Mouse (Mus musculus) G1E (cell line): ENCODE results near the gene Gapvd1. TPM values are rescaled to one million over a fixed set of nuclear protein-coding genes. Genes with fewer than 3 reads are reported as not detected.

Source experiments
- ATAC-seq: 2 replicates; pipeline ENCODE4 v1.8.0; 2016; ENCODE audit warnings: mild to moderate bottlenecking; ENCODE audit not compliant: insufficient number of reproducible peaks, poor library complexity, low FRiP score, severe bottlenecking; ENCODE audit errors: extremely low read depth
- DNase-seq: peaks from one replicate; pipeline ENCODE4 v3.0.0; 2012; ENCODE audit warnings: low spot score
- H3K27me3 ChIP-seq: 2 replicates; pipeline ENCODE4 v1.6.1; 2012; ENCODE audit warnings: mild to moderate bottlenecking, low read length, inconsistent platforms; ENCODE audit not compliant: insufficient read depth
- H3K36me3 ChIP-seq: replicated peaks from 2 replicates; pipeline ENCODE3; 2012; ENCODE audit warnings: mild to moderate bottlenecking, inconsistent platforms
- H3K4me1 ChIP-seq: 2 replicates; pipeline ENCODE4 v1.6.1; 2012; ENCODE audit warnings: low read depth, low read length, inconsistent platforms, mixed read lengths; ENCODE audit not compliant: insufficient read depth
- H3K4me3 ChIP-seq: 2 replicates; pipeline ENCODE4 v1.5.1; 2012; ENCODE audit warnings: low read depth, mild to moderate bottlenecking, inconsistent platforms, low read length, moderate library complexity, mixed read lengths
- H3K9me3 ChIP-seq: replicated peaks from 2 replicates; pipeline ENCODE4 v1.6.1; 2012; ENCODE audit warnings: inconsistent platforms
- CTCF ChIP-seq: IDR thresholded peaks from 2 replicates; pipeline ENCODE4 v1.5.1; 2012; ENCODE audit warnings: low read depth, low read length, inconsistent platforms, mixed read lengths
- GATA1 ChIP-seq: IDR thresholded peaks from 2 replicates; pipeline ENCODE4 v1.6.1; 2012; ENCODE audit warnings: borderline replicate concordance, low read length, inconsistent platforms, mixed read lengths
- GATA2 ChIP-seq: IDR thresholded peaks from 2 replicates; pipeline ENCODE4 v1.6.1; 2012; ENCODE audit warnings: low read depth, low read length, inconsistent platforms, borderline replicate concordance
- POLR2AphosphoS5 ChIP-seq: IDR thresholded peaks from 2 replicates; pipeline ENCODE4 v1.6.1; 2012; ENCODE audit warnings: low read depth, low read length, inconsistent platforms; ENCODE audit not compliant: insufficient replicate concordance
- TAL1 ChIP-seq: conservative IDR thresholded peaks from 2 replicates; pipeline ENCODE4 v1.6.1; 2012; ENCODE audit warnings: low read depth, low read length, inconsistent platforms, mixed read lengths
- polyA plus RNA-seq: library from polyadenylated mRNA; stranded (reverse); fragments of >175 nt; gene quantifications from 2 replicates; pipeline ENCODE4 v1.2.3, GENCODE M21; 2012
- total RNA-seq, 2 experiments: library from RNA; stranded (forward) in 1 of 2; stranded (reverse) in 1 of 2; fragments of 200-1000 nt in 1 of 2; fragments of >200 nt in 1 of 2; fragmentation: Nextera tagmentation in 1 of 2; gene quantifications; 2 replicates each; pipeline ENCODE4 v1.2.3; 2014 to 2017

Gene Gapvd1
- total and polyA plus RNA-seq, 3 experiments, result 23.5 to 102 (median 95.0) TPM

GRCm38 (mm10) chr2:34727045-34727728, 27.8 kb downstream of the Gapvd1 start:
- Histone ChIP-seq H3K4me3 (no peak overlapping the region), H3K4me1 (peaks cover 11% of the 10 kb centered on the region), H3K27me3 (no peaks in the 10 kb centered on the region), H3K36me3 (peaks cover 71% of the 10 kb centered on the region), H3K9me3 (no peaks in the 10 kb centered on the region)
- ATAC-seq (no peak), DNase-seq (no peak)
- TF ChIP-seq GATA1, result no peak
- no peak for TF ChIP-seq CTCF
- no peak for TF ChIP-seq POLR2AphosphoS5
- no peak for TF ChIP-seq GATA2
- no peak for TF ChIP-seq TAL1

DNA sequence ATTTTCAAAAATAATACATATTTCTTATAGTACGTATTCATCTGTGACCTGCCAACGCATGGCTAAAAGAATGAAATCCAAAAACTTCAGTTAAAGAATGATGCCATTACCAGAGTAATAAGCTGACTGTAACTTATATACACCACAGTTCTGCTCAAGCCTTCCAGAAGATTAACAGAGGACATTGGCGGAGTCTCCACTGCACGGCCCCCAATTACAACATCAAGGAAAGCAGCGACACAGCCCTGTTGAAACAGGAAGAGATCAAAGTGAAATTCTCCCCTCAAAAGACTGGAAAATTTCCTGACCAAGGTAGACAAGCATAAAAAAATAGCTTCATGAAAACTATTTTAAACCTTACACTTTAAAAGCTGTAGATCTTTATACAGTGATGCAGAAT, 29.8 kb downstream of the Gapvd1 start:
- H3K4me1 ChIP-seq, result peaks cover 11% of the 10 kb centered on the region
- H3K36me3 ChIP-seq, result peaks cover 85% of the 10 kb centered on the region
- ATAC-seq, result no peak
- TF ChIP-seq TAL1 (no peak), CTCF (no peak), GATA1 (no peak), POLR2AphosphoS5 (no peak), GATA2 (no peak)
- no peaks in the 10 kb centered on the region for H3K27me3 ChIP-seq
- no peak overlapping the region for H3K4me3 ChIP-seq
- DNase-seq, result no peak
- no peaks in the 10 kb centered on the region for H3K9me3 ChIP-seq

DNA sequence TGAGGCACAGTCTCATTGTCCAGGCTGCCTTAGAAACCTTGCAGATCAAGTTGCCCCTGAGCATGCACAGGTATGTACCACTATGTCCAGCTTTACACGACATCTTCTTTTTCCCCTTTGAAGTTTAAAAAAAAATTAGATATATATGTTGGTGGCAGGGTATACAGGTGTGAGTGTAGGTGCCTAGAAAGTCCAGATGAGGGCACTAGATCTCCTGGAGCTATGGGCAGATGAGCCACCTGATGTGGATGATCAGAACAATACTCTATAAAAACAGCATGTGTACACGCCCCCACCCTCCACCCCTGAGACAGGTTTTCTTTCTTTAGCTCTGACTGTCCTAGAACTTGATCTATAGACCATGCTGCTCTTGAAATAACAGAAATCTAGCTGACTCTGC, 36.8 kb downstream of the Gapvd1 start:
- no peak for TF ChIP-seq GATA2
- no peak for TF ChIP-seq TAL1
- TF ChIP-seq CTCF, result no peak
- no peak for TF ChIP-seq GATA1
- TF ChIP-seq POLR2AphosphoS5, result no peak
- H3K4me1 ChIP-seq, result peaks cover 6% of the 10 kb centered on the region; the same call in 1 of the 2 replicates
- peaks cover 86% of the 10 kb centered on the region for H3K36me3 ChIP-seq
- H3K27me3 ChIP-seq, result no peaks in the 10 kb centered on the region
- ATAC-seq, result no peak
- no peak overlapping the region for H3K4me3 ChIP-seq
- DNase-seq, result no peak
- H3K9me3 ChIP-seq, result no peaks in the 10 kb centered on the region

GRCm38 (mm10) chr2:34711904-34712303, 43.1 kb downstream of the Gapvd1 start:
- no peaks in the 10 kb centered on the region for H3K27me3 ChIP-seq
- no peaks in the 10 kb centered on the region for H3K9me3 ChIP-seq
- H3K4me3 ChIP-seq, result no peak overlapping the region
- no peak for ATAC-seq
- TF ChIP-seq CTCF, result no peak
- no peak for TF ChIP-seq GATA1
- TF ChIP-seq POLR2AphosphoS5, result no peak
- no peak for TF ChIP-seq GATA2
- no peak for TF ChIP-seq TAL1
- H3K36me3 ChIP-seq, result peaks cover 84% of the 10 kb centered on the region
- H3K4me1 ChIP-seq, result 0 out of 2 replicates have a peak, but pooled peaks cover 3% of the 10 kb centered on the region
- no peak for DNase-seq

- no peak overlapping the region for H3K4me3 ChIP-seq
- H3K36me3 ChIP-seq, result peaks cover 88% of the 10 kb centered on the region
- ATAC-seq, result no peak
- H3K9me3 ChIP-seq, result no peaks in the 10 kb centered on the region
- no peaks in the 10 kb centered on the region for H3K27me3 ChIP-seq
- H3K4me1 ChIP-seq, result 0 out of 2 replicates have a peak, but pooled peaks cover 3% of the 10 kb centered on the region
- TF ChIP-seq POLR2AphosphoS5 (no peak), CTCF (no peak)
- DNase-seq, result no peak
Measured at GRCm38 (mm10) chr2:34708675-34709074, 46.4 kb downstream of the Gapvd1 start.

GRCm38 (mm10) chr2:34696592-34696991, 58.4 kb downstream of the Gapvd1 start:
- Histone ChIP-seq H3K36me3 (peaks cover 93% of the 10 kb centered on the region), H3K9me3 (no peaks in the 10 kb centered on the region), H3K4me3 (no peak overlapping the region), H3K4me1 (no peaks in the 10 kb centered on the region), H3K27me3 (no peaks in the 10 kb centered on the region)
- DNase-seq (no peak), ATAC-seq (no peak)
- TF ChIP-seq POLR2AphosphoS5 (no peak), CTCF (no peak), GATA1 (no peak), GATA2 (no peak), TAL1 (no peak)
